Mouse (Mus musculus) neural tube, embryonic 13.5 days (tissue): ENCODE data around the gene 1110059E24Rik. TPM values are rescaled to one million over a fixed set of nuclear protein-coding genes. Genes with fewer than 3 reads are reported as not detected.

Experiments used
- ATAC-seq: fragments of 200-750 bp; cut with Nextera tagmentation; 2 replicates; pipeline ENCODE4 v1.8.0; 2017; ENCODE audit warnings: low read depth, mild to moderate bottlenecking, moderate TSS enrichment, moderate library complexity
- H3K27ac ChIP-seq: fragments of 300-500 bp; sonication (generic); replicated peaks from 2 replicates; pipeline ENCODE4 v1.5.1; 2015; ENCODE audit warnings: moderate library complexity, mild to moderate bottlenecking, inconsistent platforms
- H3K27me3 ChIP-seq: fragments of 300-500 bp; sonication (generic); 2 replicates; pipeline ENCODE4 v1.6.1; 2015; ENCODE audit warnings: mild to moderate bottlenecking, inconsistent platforms
- H3K36me3 ChIP-seq: fragments of 300-500 bp; sonication (generic); 2 replicates; pipeline ENCODE4 v1.6.1; 2015; ENCODE audit warnings: mild to moderate bottlenecking, inconsistent platforms
- H3K4me1 ChIP-seq: fragments of 300-500 bp; sonication (generic); replicated peaks from 2 replicates; pipeline ENCODE4 v1.6.1; 2015; ENCODE audit warnings: inconsistent platforms
- H3K4me2 ChIP-seq: fragments of 300-500 bp; sonication (generic); 2 replicates; pipeline ENCODE4 v1.6.1; 2015; ENCODE audit warnings: inconsistent platforms, mild to moderate bottlenecking, moderate library complexity
- H3K4me3 ChIP-seq: fragments of 300-500 bp; sonication (generic); 2 replicates; pipeline ENCODE4 v1.5.1; 2015; ENCODE audit warnings: mild to moderate bottlenecking, inconsistent platforms
- H3K9ac ChIP-seq: fragments of 300-500 bp; sonication (generic); 2 replicates; pipeline ENCODE4 v1.6.1; 2015; ENCODE audit warnings: moderate library complexity, mild to moderate bottlenecking, inconsistent platforms
- H3K9me3 ChIP-seq: fragments of 300-500 bp; sonication (generic); 2 replicates; pipeline ENCODE4 v1.6.1; 2016; ENCODE audit warnings: inconsistent platforms
- WGBS: fragments of 180-500 bp; shearing (Covaris S2); methylation state at CpG from one replicate; pipeline ENCODE4 v1.1.7; 2015; 5-methylcytosine and 5-hydroxymethylcytosine counted together
- polyA plus RNA-seq: library from polyadenylated mRNA; unstranded; fragments of >200 nt; fragmentation: Nextera tagmentation; extraction: Ambion mirVana; gene quantifications from 2 replicates; pipeline ENCODE4 v1.2.1, GENCODE M21; 2015

Gene 1110059E24Rik
- polyA plus RNA-seq, 1 experiment from 2014 or later, result 54.8 TPM

GRCm38 (mm10) chr19:21566484-21566883 is 86.3 kb downstream of the 1110059E24Rik start:
- Histone ChIP-seq H3K4me2 (no peak overlapping the region), H3K27me3 (no peaks in the 10 kb centered on the region), H3K4me1 (0 out of 2 replicates have a peak, but pooled peaks cover 8% of the 10 kb centered on the region), H3K4me3 (no peak overlapping the region), H3K9me3 (no peaks in the 10 kb centered on the region), H3K36me3 (no peaks in the 10 kb centered on the region), H3K9ac (no peak overlapping the region), H3K27ac (no peak overlapping the region)
- WGBS, result 91% methylated on average over 5 of the region's 5 CpGs
- ATAC-seq, result no peak

DNA sequence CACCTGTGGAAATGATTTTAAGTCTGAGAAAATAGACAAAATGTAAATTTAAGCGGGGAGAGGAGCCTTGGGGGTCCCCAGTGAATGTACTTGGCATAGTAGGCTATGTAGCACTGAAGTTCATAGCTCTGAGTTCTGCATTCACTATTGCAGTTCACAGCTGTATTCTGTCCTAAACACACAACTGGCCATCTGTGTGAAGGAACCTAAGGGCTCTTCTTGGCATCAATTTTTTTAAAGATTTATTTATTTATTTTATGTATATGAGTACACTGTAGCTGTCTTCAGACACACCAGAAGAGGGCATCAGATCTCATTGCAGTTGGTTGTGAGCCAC is 88.3 kb downstream of the 1110059E24Rik start:
- 3% methylated on average over 1 of the region's 1 CpGs for WGBS
- ATAC-seq, result 0 out of 2 replicates have a peak, but pooled peaks have one; percentile 41
- H3K36me3 ChIP-seq, result no peaks in the 10 kb centered on the region
- no peak overlapping the region for H3K4me3 ChIP-seq
- H3K9ac ChIP-seq, result no peak overlapping the region
- H3K27ac ChIP-seq, result no peak overlapping the region
- no peak overlapping the region for H3K4me2 ChIP-seq
- H3K27me3 ChIP-seq, result no peaks in the 10 kb centered on the region
- no peaks in the 10 kb centered on the region for H3K9me3 ChIP-seq
- no peaks in the 10 kb centered on the region for H3K4me1 ChIP-seq

DNA sequence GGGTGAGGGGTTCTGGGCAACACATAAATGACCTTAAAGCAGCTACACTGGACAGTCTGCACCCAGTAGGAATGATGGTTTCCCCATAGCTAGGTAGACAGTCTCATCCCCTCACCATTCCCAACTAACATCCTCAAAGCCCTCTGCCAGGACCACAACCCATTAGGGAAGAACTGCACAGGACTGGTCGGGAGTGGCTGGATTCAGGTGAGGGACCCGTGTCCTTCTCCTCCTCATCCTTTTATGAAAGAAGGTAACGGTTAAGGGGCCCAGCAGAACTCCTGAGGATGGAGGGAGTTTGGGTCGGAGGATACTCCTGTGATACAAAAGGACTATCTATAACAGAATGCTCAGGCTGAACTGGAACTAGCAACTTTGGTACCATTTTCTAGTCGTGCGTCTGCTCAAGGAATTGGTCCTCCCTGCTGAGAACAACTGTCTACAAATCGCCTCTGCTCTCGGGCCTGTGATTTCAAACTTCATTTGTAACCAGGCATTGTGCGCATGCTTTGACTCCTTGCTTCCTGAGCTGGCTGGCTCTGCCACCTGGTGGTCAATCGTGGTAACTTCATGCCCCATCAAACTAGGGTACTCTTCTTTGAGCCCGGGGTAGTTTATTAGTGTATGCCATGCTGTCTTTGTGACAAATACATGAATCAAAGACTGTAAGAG is 88.9 kb downstream of the 1110059E24Rik start:
- no peak overlapping the region for H3K9ac ChIP-seq

GRCm38 (mm10) chr19:21562996-21563395 is 89.8 kb downstream of the 1110059E24Rik start:
- Histone ChIP-seq H3K36me3 (no peaks in the 10 kb centered on the region), H3K4me2 (no peak overlapping the region), H3K9ac (no peak overlapping the region), H3K27me3 (no peaks in the 10 kb centered on the region), H3K9me3 (no peaks in the 10 kb centered on the region), H3K4me1 (no peaks in the 10 kb centered on the region), H3K27ac (no peak overlapping the region), H3K4me3 (no peak overlapping the region)
- WGBS, result 79% methylated on average over 3 of the region's 3 CpGs
- no peak for ATAC-seq

More for the DNA sequence above, 88.9 kb downstream of the 1110059E24Rik start:
- H3K9me3 ChIP-seq, result no peaks in the 10 kb centered on the region
- no peak overlapping the region for H3K27ac ChIP-seq
- H3K27me3 ChIP-seq, result no peaks in the 10 kb centered on the region
- no peak overlapping the region for H3K4me3 ChIP-seq
- WGBS, result 27% methylated on average over 11 of the region's 11 CpGs
- H3K36me3 ChIP-seq, result no peaks in the 10 kb centered on the region
- no peaks in the 10 kb centered on the region for H3K4me1 ChIP-seq
- ATAC-seq, result peak; percentile 87
- no peak overlapping the region for H3K4me2 ChIP-seq

DNA sequence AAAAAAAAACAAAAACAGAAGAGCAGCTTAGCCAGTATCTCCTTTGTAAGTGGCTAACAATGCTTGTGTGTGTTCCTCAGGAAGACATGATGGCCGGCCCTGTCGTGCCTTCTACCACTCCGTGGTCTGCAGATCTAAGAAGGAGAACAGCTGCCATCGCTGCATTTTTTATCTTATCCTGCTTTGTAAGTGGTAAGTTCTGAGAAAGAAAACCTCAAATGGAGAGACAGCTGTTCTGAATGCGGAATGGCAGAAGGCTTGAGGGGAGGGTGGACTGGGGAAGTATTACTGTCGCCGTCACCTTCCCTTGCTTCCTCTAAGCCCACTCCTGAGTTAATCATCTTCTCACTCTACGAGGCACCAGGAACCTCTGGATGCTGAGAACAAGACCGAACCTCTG is 100.0 kb downstream of the 1110059E24Rik start:
- no peaks in the 10 kb centered on the region for H3K4me1 ChIP-seq
- H3K27ac ChIP-seq, result no peak overlapping the region
- no peak overlapping the region for H3K4me3 ChIP-seq
- H3K9me3 ChIP-seq, result no peaks in the 10 kb centered on the region
- H3K9ac ChIP-seq, result no peak overlapping the region
- no peaks in the 10 kb centered on the region for H3K36me3 ChIP-seq
- no peaks in the 10 kb centered on the region for H3K27me3 ChIP-seq
- H3K4me2 ChIP-seq, result no peak overlapping the region
- whole genome bisulfite sequencing, result 79% methylated on average over 9 of the region's 9 CpGs
- ATAC-seq, result no peak

GRCm38 (mm10) chr19:21551921-21552536 is 100.7 kb downstream of the 1110059E24Rik start:
- no peaks in the 10 kb centered on the region for H3K27me3 ChIP-seq
- no peak overlapping the region for H3K27ac ChIP-seq
- no peak overlapping the region for H3K4me2 ChIP-seq
- no peak overlapping the region for H3K4me3 ChIP-seq
- H3K9me3 ChIP-seq, result no peaks in the 10 kb centered on the region
- ATAC-seq, result no peak
- no peaks in the 10 kb centered on the region for H3K36me3 ChIP-seq
- no peaks in the 10 kb centered on the region for H3K4me1 ChIP-seq
- 72% methylated on average over 5 of the region's 5 CpGs for WGBS
- H3K9ac ChIP-seq, result no peak overlapping the region

DNA sequence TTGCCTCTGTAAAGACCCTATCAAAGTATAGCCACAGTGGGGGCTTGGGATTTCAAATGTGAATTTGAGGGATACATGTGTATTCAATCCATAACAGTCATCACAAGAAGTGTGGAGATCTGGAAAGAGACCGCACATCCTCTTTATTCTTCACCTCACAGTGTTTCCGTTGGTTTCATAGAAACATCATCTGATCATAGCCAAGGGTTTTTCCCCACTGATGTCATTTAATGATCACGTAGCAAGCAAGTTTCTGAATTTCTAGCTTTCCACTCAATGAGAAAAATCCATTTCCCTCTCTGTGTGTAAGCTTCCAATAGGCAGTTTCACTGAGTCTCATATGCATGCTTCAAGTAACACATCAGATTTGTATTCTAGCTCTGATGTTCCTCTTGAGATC is 103.1 kb downstream of the 1110059E24Rik start:
- Histone ChIP-seq H3K27me3 (no peaks in the 10 kb centered on the region), H3K9me3 (no peaks in the 10 kb centered on the region), H3K4me1 (no peaks in the 10 kb centered on the region), H3K4me3 (no peak overlapping the region), H3K4me2 (no peak overlapping the region), H3K9ac (no peak overlapping the region), H3K27ac (no peak overlapping the region), H3K36me3 (no peaks in the 10 kb centered on the region)
- 91% methylated on average over 3 of the region's 3 CpGs for WGBS
- no peak for ATAC-seq

GRCm38 (mm10) chr19:21548947-21549346 is 103.8 kb downstream of the 1110059E24Rik start:
- Histone ChIP-seq H3K4me2 (no peak overlapping the region), H3K9ac (no peak overlapping the region), H3K9me3 (no peaks in the 10 kb centered on the region), H3K27ac (no peak overlapping the region), H3K4me1 (no peaks in the 10 kb centered on the region), H3K27me3 (no peaks in the 10 kb centered on the region), H3K36me3 (no peaks in the 10 kb centered on the region), H3K4me3 (no peak overlapping the region)
- ATAC-seq, result no peak
- 73% methylated on average over 3 of the region's 3 CpGs for WGBS

- WGBS, result 80% methylated on average over 3 of the region's 3 CpGs
- no peaks in the 10 kb centered on the region for H3K27me3 ChIP-seq
- no peak overlapping the region for H3K27ac ChIP-seq
- no peaks in the 10 kb centered on the region for H3K36me3 ChIP-seq
- H3K9ac ChIP-seq, result no peak overlapping the region
- no peak overlapping the region for H3K4me3 ChIP-seq
- no peaks in the 10 kb centered on the region for H3K4me1 ChIP-seq
- no peak for ATAC-seq
- H3K9me3 ChIP-seq, result no peaks in the 10 kb centered on the region
- no peak overlapping the region for H3K4me2 ChIP-seq
These were observed 115.7 kb downstream of the 1110059E24Rik start for GRCm38 (mm10) chr19:21537125-21537524.

Other genes with a start within 250 kb of the 1110059E24Rik start
- gene Gda, start 179.5 kb downstream of the 1110059E24Rik start, polyA plus RNA-seq, result 0.58 and 0.63 TPM in 2 replicates
- 42.2 and 43.0 TPM in 2 replicates for gene Abhd17b, start 209 bp upstream of the 1110059E24Rik start, polyA plus RNA-seq
- gene Cemip2, start 125.4 kb upstream of the 1110059E24Rik start, polyA plus RNA-seq, result 38.5 and 41.9 TPM in 2 replicates